Mouse (Mus musculus): ENCODE data around the gene Lrrc26.

The Lrrc26 gene

DNA sequence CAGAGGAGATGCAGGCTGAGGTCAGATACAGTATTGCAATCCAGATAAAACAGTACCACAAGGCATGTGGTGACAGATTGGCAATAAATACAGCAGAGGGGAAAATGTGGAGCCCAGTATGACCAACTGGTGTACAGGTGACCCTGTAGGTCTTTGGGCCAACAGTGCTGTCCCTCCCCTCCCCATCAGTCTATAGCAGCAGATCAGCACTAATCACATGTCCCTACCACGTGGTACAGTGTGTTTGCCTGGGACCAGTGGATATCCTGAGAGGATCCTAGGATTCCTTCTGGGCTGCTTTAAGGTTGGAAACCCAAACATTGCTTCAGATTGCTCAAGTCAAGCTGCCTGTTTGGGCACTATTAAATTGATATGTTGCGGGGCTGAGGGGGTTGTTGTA lies 43.9 kb downstream of the Lrrc26 start:
- in situ Hi-C loops (cut with MboI, MseI): loop anchor here (5.0 to 10.0 kb wide), 2 partner anchors 59 to 61 kb away; partner anchors contain the start of genes Anapc2 (in 2 of the 2) and Ssna1 (in 2 of the 2)

DNA sequence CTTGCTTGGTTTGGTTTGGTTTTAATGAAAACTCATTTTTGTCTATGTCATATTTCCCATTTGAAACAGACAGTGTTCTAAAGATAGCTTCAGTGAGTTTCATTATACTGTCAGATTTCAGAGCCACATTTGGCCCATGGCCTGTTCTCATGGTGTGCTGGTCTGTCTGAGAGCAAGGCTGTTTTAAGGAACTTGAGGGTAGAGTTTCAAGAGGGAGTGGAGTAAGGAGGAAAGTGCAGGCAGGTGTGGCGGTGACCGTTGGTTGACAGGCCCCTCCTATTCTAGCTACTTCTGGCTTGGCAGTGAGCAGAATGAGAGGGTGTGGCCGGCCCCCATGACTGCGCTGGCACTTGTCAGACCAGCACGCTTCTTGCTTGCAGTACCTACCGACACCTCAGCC lies 48.6 kb downstream of the Lrrc26 start:
- in situ Hi-C loops (cut with MboI, MseI): loop anchor here in 1 of 2 experiments (10.0 kb wide), 1 partner anchor 64 kb away; the partner anchor contains the start of genes Anapc2 and Ssna1
